Mouse (Mus musculus): Measurements from ENCODE around the gene Samd13. TPM values are rescaled to one million over a fixed set of nuclear protein-coding genes. Genes with fewer than 3 reads are reported as not detected.

The Samd13 gene
- polyA plus RNA-seq, 1 experiment from 2014 or later = 0.24 TPM

DNA sequence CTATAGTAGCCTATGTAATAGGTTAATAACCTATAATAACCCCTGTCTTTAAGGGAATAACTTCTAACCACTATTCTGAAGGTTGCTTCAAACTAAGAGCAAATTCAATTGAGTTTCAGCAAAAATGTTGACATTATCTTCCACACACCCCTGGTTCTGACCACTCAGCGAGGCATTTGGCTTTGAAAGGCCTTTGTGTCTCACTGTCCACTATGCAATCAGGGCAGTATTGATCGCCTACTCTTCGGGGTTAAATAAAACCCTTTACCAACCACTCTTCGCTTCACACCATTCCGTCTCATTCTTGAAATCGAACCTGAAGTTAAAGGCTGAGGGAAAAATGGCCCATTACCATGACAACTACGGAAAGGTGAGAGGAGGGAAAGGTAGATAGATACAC is 88.5 kb downstream of the Samd13 start:
- H3K4me3 ChIP-seq (replicated peaks; ENCODE audit: low read length) = no peak overlapping the region
- H3K27ac ChIP-seq = no peak overlapping the region
- H3K9me3 ChIP-seq (ENCODE audit: control insufficient read depth, low read length) = no peaks in the 10 kb centered on the region
- H3K27me3 ChIP-seq (ENCODE audit: control insufficient read depth, insufficient read depth, low read length) = no peaks in the 10 kb centered on the region
- DNase-seq (ENCODE audit: low spot score) = no peak
- no peaks in the 10 kb centered on the region for H3K4me1 ChIP-seq (replicated peaks; ENCODE audit: control insufficient read depth, insufficient read depth, low read length)
- H3K9ac ChIP-seq = no peak overlapping the region
- 85% methylated on average over 7 of the region's 7 CpGs for WGBS
- H3K36me3 ChIP-seq (replicated peaks; ENCODE audit: control insufficient read depth, insufficient read depth) = no peaks in the 10 kb centered on the region
- no peak for ATAC-seq (ENCODE audit: low FRiP score)
- no peak overlapping the region for H3K4me2 ChIP-seq (replicated peaks)

DNA sequence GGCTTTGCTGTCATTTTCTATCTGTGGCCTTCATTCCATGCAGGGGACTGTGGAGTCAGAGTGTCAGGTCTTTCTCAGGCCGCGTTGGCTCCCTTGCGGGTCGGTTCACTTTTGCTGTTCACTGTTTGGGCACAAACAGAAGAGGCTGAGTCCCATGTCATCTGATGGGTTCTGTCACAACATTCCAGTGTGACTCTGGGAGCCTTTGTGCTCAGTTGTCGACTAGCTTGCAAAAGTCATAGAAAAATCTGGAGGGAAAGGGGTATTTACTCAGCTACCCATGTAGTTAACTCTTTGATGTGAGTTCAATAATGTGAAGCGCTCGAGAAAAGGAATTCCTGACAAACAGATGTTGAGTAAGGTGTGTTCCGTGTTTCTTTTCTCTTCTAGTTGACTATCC is 89.0 kb downstream of the Samd13 start:
- ATAC-seq (ENCODE audit: low FRiP score) (no peak), DNase-seq (ENCODE audit: low spot score) (no peak)
- no peak overlapping the region for H3K4me3 ChIP-seq (replicated peaks; ENCODE audit: low read length)
- H3K4me1 ChIP-seq (replicated peaks; ENCODE audit: control insufficient read depth, insufficient read depth, low read length) = no peaks in the 10 kb centered on the region
- no peak overlapping the region for H3K4me2 ChIP-seq (replicated peaks)
- H3K27me3 ChIP-seq (ENCODE audit: control insufficient read depth, insufficient read depth, low read length) = no peaks in the 10 kb centered on the region
- 89% methylated on average over 8 of the region's 8 CpGs for WGBS
- H3K9ac ChIP-seq = no peak overlapping the region
- H3K9me3 ChIP-seq (ENCODE audit: control insufficient read depth, low read length) = no peaks in the 10 kb centered on the region
- H3K27ac ChIP-seq = no peak overlapping the region
- no peaks in the 10 kb centered on the region for H3K36me3 ChIP-seq (replicated peaks; ENCODE audit: control insufficient read depth, insufficient read depth)

DNA sequence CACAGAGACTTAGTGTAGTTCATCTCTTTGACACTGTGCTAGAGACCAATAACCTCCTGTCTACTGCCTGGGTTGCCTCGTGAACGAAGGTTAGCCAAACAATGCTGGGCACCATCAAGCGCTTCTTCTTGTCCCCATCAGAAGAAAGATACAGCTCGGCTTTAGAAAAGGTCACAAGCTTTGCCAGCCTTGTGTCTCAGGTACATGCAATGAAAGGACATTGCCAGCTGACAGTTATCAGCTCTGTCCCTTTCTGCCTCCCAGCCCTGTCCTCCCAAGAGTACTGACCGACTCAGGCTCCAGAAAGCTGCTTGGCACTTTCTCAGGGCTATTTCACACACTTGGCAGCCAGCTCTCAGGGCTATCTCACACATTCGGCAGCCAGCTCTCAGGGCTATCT is 90.0 kb downstream of the Samd13 start:
- Histone ChIP-seq H3K27me3 (ENCODE audit: control insufficient read depth, insufficient read depth, low read length) (no peaks in the 10 kb centered on the region), H3K9me3 (ENCODE audit: control insufficient read depth, low read length) (no peaks in the 10 kb centered on the region), H3K9ac (no peak overlapping the region), H3K4me3 (replicated peaks; ENCODE audit: low read length) (no peak overlapping the region), H3K4me2 (replicated peaks) (no peak overlapping the region), H3K36me3 (replicated peaks; ENCODE audit: control insufficient read depth, insufficient read depth) (no peaks in the 10 kb centered on the region), H3K27ac (no peak overlapping the region), H3K4me1 (replicated peaks; ENCODE audit: control insufficient read depth, insufficient read depth, low read length) (no peaks in the 10 kb centered on the region)
- DNase-seq (ENCODE audit: low spot score) = no peak
- no peak for ATAC-seq (ENCODE audit: low FRiP score)
- WGBS = 90% methylated on average over 6 of the region's 6 CpGs

Other genes with a start within 250 kb of the Samd13 start
- gene Ctbs, start 235.8 kb downstream of the Samd13 start, polyA plus RNA-seq (2014; fragmentation: Nextera tagmentation; extraction: Ambion mirVana) = 4.7 and 6.4 TPM in 2 replicates
- gene Spata1, start 185.8 kb downstream of the Samd13 start, polyA plus RNA-seq (2014; fragmentation: Nextera tagmentation; extraction: Ambion mirVana) = 4.0 and 6.0 TPM in 2 replicates
- 339 and 421 TPM in 2 replicates for gene Gng5, start 185.8 kb downstream of the Samd13 start, polyA plus RNA-seq (2014; fragmentation: Nextera tagmentation; extraction: Ambion mirVana)
- gene Rpf1, start 164.2 kb downstream of the Samd13 start, polyA plus RNA-seq (2014; fragmentation: Nextera tagmentation; extraction: Ambion mirVana) = 35.4 and 40.7 TPM in 2 replicates
- gene Uox, start 115.2 kb downstream of the Samd13 start, polyA plus RNA-seq (2014; fragmentation: Nextera tagmentation; extraction: Ambion mirVana) = not detected in 2 replicates
- gene Dnase2b, start 70.0 kb downstream of the Samd13 start, polyA plus RNA-seq (2014; fragmentation: Nextera tagmentation; extraction: Ambion mirVana) = not detected in 2 replicates
- not detected in 2 replicates for gene 4930503B20Rik, start 34.3 kb downstream of the Samd13 start, polyA plus RNA-seq (2014; fragmentation: Nextera tagmentation; extraction: Ambion mirVana)
- 216 and 258 TPM in 2 replicates for gene Prkacb, start 127.4 kb upstream of the Samd13 start, polyA plus RNA-seq (2014; fragmentation: Nextera tagmentation; extraction: Ambion mirVana)
- 8.8 and 10.2 TPM in 2 replicates for gene Ttll7, start 166.8 kb upstream of the Samd13 start, polyA plus RNA-seq (2014; fragmentation: Nextera tagmentation; extraction: Ambion mirVana)